ENCODE assay signal across 19 mouse cellular contexts in genomic region chr11:73092057-73092456, GRCm38 (mm10).
"Had no signal": no experiment of that assay in that cellular context is flagged by ENCODE, and none has a peak within 500 bp of the region (broad histone marks: within the 10 kb centered on the region; RNA-seq: fewer than 3 reads in every experiment).

No protein-coding gene starts in this region.

- H3K4me3 ChIP-seq: midbrain, embryonic 10.5 days; midbrain, embryonic 12.5 days; myocyte; neural tube, embryonic 13.5 days; neural tube, embryonic 15.5 days; stomach, embryonic 15.5 days had no signal

- DNase-seq: lung, adult 18-20 months; lung, embryonic 14.5 days; lung, postnatal 10 days; lung, postnatal 4 days; midbrain, embryonic 14.5 days; retina, postnatal 1 day; right cerebral cortex, adult 18-20 months; right cerebral cortex, postnatal 25 days; right cerebral cortex, postnatal 4 days; thymus, adult 2 months; thymus, postnatal 25 days; thymus, postnatal 4 days had no signal

- H3K27ac ChIP-seq: midbrain, embryonic 10.5 days; midbrain, embryonic 12.5 days; neural tube, embryonic 13.5 days; neural tube, embryonic 15.5 days; stomach, embryonic 15.5 days; stomach, postnatal 0 days had no signal

- H3K4me1 ChIP-seq: neural tube, embryonic 13.5 days; neural tube, embryonic 15.5 days; stomach, embryonic 15.5 days had no signal

- H3K27me3 ChIP-seq: midbrain, embryonic 12.5 days; neural tube, embryonic 13.5 days; neural tube, embryonic 15.5 days; stomach, embryonic 15.5 days had no signal

- H3K36me3 ChIP-seq: midbrain, embryonic 10.5 days; midbrain, embryonic 12.5 days; neural tube, embryonic 13.5 days; neural tube, embryonic 15.5 days; stomach, embryonic 15.5 days had no signal
